Mouse (Mus musculus) intestine, embryonic 15.5 days (tissue): Measurements from ENCODE around the gene Adm. TPM values are rescaled to one million over a fixed set of nuclear protein-coding genes. Genes with fewer than 3 reads are reported as not detected.
"Not testable (repeated sequence)": the region's sequence is repeated elsewhere in the genome, so short reads cannot be mapped to it uniquely, and the experiment has no call there.

Source experiments
- ATAC-seq: fragments of 200-750 bp; cut with Nextera tagmentation; 2 replicates; pipeline ENCODE4 v1.8.0; 2017; ENCODE audit warnings: moderate TSS enrichment, moderate library complexity
- H3K27ac ChIP-seq: fragments of 300-500 bp; sonication (generic); 2 replicates; pipeline ENCODE4 v1.5.1; 2015; ENCODE audit warnings: mild to moderate bottlenecking, inconsistent platforms
- H3K27me3 ChIP-seq: fragments of 300-500 bp; sonication (generic); replicated peaks from 2 replicates; pipeline ENCODE4 v1.6.1; 2015; ENCODE audit warnings: inconsistent platforms
- H3K36me3 ChIP-seq: fragments of 300-500 bp; sonication (generic); 2 replicates; pipeline ENCODE4 v1.6.1; 2015; ENCODE audit warnings: inconsistent platforms
- H3K4me1 ChIP-seq: fragments of 300-500 bp; sonication (generic); replicated peaks from 2 replicates; pipeline ENCODE4 v1.6.1; 2015; ENCODE audit warnings: inconsistent platforms
- H3K4me2 ChIP-seq: fragments of 300-500 bp; sonication (generic); replicated peaks from 2 replicates; pipeline ENCODE4 v1.6.1; 2015; ENCODE audit warnings: mild to moderate bottlenecking, inconsistent platforms
- H3K4me3 ChIP-seq: fragments of 300-500 bp; sonication (generic); replicated peaks from 2 replicates; pipeline ENCODE4 v1.5.1; 2015; ENCODE audit warnings: inconsistent platforms
- H3K9ac ChIP-seq: fragments of 300-500 bp; sonication (generic); 2 replicates; pipeline ENCODE4 v1.6.1; 2015; ENCODE audit warnings: inconsistent platforms
- H3K9me3 ChIP-seq: fragments of 300-500 bp; sonication (generic); 2 replicates; pipeline ENCODE4 v1.6.1; 2016; ENCODE audit warnings: inconsistent platforms
- WGBS: fragments of 180-500 bp; shearing (Covaris S2); methylation state at CpG from one replicate; pipeline ENCODE4 v1.1.7; 2015; 5-methylcytosine and 5-hydroxymethylcytosine counted together
- polyA plus RNA-seq: library from polyadenylated mRNA; unstranded; fragments of >200 nt; fragmentation: Nextera tagmentation; extraction: Ambion mirVana; gene quantifications from 2 replicates; pipeline ENCODE4 v1.2.1, GENCODE M21; 2015

Gene Adm
- polyA plus RNA-seq, 1 experiment from 2014 or later, result 4.9 TPM

DNA sequence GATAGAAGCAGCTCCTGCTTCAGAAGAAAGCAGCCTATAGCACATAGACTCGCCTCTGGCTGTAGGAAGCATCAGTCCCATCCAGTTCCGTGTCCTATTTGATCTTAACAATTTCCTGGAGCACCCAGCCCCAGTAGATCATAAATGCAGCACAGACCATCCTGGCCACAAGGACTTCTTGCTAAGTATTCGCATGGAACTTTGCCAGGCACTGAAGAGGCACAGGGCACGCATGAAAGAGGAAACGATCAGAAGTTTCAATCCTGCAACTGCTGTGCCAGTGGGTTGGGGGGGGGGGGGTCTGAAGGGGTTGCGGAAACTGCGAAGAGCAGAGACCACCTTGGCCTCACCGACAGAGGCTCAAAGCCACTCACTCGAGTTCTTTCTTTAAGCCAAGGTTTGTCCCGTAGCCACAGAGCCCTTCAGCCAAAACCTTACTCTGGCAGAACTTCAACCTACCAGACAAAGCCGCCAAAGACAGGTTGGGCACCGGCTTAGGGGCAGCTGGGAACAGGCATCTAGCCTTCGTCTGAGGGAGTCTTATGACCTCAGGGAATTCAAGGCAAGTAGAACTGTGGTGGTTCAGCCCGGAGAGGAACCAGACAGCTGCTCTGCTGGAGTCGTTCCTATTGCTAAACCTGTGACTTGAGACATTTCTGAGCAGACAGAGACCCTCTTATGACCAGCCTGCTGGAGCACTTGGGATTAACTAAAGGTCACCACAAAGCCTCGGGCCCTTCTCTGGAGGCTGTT lies 3.9 kb downstream of the Adm start:
- Histone ChIP-seq H3K9ac (no peak overlapping the region), H3K36me3 (no peaks in the 10 kb centered on the region), H3K27ac (no peak overlapping the region), H3K27me3 (peaks cover 10% of the 10 kb centered on the region), H3K4me3 (no peak overlapping the region), H3K4me1 (peaks cover 31% of the 10 kb centered on the region), H3K9me3 (no peaks in the 10 kb centered on the region), H3K4me2 (no peak overlapping the region)
- no peak for ATAC-seq
- WGBS, result 73% methylated on average over 16 of the region's 16 CpGs

DNA sequence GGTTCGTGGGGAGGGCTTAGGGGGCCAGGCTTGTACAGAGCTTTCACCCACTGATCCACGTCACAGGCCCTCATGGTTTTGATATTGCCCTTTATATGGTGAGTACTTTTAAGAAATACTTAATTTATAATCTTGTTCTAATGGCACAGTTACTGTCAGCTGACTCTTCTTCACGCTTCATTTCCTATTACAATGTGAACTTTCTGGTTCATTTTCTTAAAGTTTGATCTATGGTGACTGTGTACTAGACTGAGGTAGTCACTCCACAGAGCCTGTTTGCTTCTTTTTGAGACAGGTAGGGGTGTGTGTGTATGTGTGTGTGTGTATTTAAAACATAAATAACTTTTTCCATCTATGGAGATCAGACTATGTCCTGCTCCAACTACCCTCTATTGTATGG lies 8.5 kb downstream of the Adm start:
- Histone ChIP-seq H3K9ac (no peak overlapping the region), H3K9me3 (no peaks in the 10 kb centered on the region), H3K27ac (no peak overlapping the region), H3K36me3 (no peaks in the 10 kb centered on the region), H3K4me1 (peaks cover 9% of the 10 kb centered on the region), H3K27me3 (no peaks in the 10 kb centered on the region), H3K4me2 (no peak overlapping the region), H3K4me3 (no peak overlapping the region)
- ATAC-seq, result no peak
- WGBS, result 85% methylated on average over 3 of the region's 3 CpGs

DNA sequence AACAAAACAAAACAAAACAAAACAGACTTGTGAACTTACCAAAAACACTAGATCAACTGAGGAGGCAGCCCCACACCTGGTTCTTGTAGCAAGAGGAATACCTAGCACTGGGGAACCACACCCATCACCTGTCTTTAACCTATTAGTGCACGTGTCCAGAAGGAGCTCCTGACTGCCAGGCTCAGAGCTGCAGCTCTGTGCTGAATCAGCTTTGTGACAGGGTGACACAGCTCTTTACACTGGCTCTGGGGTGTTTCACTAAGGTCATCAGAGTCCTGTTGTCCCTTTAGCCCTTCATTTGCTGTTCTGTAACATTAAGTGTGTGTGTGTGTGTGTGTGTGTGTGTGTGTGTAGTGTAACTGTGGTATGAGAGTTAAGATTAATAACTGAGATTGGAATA lies 9.1 kb downstream of the Adm start:
- Histone ChIP-seq H3K4me1 (peaks cover 9% of the 10 kb centered on the region), H3K27ac (no peak overlapping the region), H3K4me2 (no peak overlapping the region), H3K27me3 (no peaks in the 10 kb centered on the region), H3K4me3 (no peak overlapping the region), H3K9ac (no peak overlapping the region), H3K9me3 (no peaks in the 10 kb centered on the region), H3K36me3 (no peaks in the 10 kb centered on the region)
- ATAC-seq, result peak; percentile 55
- 33% methylated on average over 1 of the region's 1 CpGs for WGBS

DNA sequence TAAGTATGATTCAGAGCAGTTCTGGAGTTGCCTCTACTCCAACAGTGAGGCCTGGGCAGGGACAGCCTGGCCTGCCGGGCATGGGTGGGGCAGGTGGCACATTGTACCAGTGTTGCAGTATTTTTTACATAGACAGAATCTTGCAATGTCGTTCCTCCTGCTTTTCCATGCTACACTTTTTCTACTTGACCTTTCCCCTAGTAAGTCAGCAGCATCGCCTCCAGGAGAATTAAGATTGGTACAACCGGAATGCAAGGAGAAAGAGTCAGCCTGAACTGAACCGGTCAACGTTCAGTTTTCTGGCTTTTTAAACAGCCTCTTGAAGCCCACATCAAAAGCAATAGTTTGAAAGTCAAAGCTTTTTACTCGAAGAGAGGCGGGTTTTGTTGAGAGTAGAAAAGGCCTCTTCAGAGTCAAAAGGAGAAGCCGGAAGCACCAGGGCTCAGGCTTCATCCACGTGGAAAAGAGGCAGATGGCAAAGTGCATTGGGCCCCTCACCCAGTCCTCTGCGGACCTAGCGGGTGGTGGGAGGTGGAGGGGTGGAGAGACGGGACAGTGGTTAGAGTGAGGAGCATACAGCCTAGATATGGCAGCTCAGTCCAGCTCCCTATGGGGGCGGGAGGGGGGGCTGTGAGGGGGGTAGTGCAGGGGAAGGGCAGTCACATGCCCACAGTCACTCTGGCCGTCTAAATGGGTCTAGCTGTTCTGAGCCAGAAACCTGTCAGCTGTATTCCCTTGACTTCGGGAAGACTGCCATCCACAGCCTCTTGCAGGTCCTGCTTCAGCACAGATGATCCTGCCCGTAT lies 11.0 kb downstream of the Adm start:
- Histone ChIP-seq H3K27me3 (no peaks in the 10 kb centered on the region), H3K4me1 (peaks cover 9% of the 10 kb centered on the region), H3K27ac (no peak overlapping the region), H3K9ac (no peak overlapping the region), H3K4me3 (no peak overlapping the region), H3K9me3 (no peaks in the 10 kb centered on the region), H3K36me3 (no peaks in the 10 kb centered on the region), H3K4me2 (no peak overlapping the region)
- 55% methylated on average over 17 of the region's 17 CpGs for WGBS
- ATAC-seq, result no peak

DNA sequence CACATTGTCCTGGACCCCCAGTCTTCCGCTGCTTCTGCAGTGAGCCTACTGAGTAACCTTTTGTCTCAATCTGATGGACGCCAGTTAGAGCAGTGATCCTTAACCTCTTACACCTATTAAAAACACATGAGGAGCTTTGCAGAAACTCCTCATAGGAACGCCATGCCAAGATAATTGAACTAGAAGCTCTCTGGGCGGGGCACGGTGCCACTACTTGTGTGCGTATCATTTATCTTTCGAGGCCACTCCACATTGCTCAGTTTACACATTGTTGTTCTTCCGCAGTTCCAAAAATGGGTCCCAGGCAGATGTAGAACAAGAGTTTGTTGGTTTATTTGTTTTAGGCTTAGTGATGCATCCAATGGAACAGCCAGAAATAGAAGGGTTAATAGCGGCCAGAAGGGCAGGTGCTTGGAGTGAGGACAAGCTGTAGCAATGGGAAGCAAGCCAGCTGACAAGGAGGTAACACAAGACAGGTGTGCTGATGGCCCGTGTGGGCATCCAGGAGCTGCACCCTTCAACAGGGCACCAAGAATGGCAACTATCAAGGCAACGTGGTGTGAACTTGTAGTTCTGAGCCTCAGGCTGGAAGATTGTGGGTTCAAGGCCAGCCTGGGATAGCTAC lies 11.9 kb downstream of the Adm start:
- H3K36me3 ChIP-seq, result no peaks in the 10 kb centered on the region
- H3K4me3 ChIP-seq, result no peak overlapping the region
- H3K4me2 ChIP-seq, result no peak overlapping the region
- H3K9me3 ChIP-seq, result no peaks in the 10 kb centered on the region
- no peak overlapping the region for H3K27ac ChIP-seq
- peaks cover 9% of the 10 kb centered on the region for H3K4me1 ChIP-seq
- H3K9ac ChIP-seq, result no peak overlapping the region
- no peaks in the 10 kb centered on the region for H3K27me3 ChIP-seq
- 87% methylated on average over 11 of the region's 11 CpGs for WGBS
- no peak for ATAC-seq

DNA sequence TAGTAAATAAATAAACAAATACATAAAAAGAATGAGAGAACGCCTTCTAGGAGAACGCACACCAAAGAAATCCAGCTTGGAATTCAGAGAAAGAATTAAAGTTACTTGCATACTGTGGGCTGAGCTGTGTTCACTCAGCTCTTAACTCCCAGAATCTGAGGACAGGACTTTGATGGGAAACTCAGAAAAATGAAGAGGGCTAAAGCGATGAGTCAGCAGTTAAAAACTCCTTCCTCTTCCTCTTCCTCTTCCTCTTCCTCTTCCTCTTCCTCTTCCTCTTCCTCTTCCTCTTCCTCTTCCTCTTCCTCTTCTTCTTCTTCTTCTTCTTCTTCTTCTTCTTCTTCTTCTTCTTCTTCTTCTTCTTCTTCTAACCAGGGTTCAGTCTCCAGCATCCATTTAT lies 12.5 kb downstream of the Adm start:
- not testable (repeated sequence) for H3K4me2 ChIP-seq, H3K36me3 ChIP-seq, H3K27ac ChIP-seq, ATAC-seq, H3K27me3 ChIP-seq, H3K4me3 ChIP-seq, H3K9me3 ChIP-seq, H3K9ac ChIP-seq, H3K4me1 ChIP-seq
- WGBS, result 96% methylated on average over 3 of the region's 3 CpGs

DNA sequence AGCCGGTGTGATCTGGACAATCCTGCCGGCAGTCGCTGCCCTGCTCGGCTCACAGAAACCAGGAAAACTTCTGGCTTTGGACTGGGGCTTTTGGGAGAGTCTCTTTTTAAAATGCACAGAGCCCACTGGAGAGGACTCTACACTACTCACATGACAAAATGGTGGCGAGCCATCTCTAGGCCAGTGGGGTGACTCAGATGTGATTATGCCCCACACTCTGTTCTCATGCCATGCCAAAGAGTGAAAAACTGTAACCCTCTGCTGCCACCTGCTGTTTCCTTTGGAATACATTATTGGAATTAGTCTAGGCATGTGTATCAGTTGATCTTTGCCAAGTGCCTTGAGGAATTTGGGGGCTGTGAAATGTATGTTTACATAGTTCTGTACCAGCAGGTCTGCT lies 17.9 kb downstream of the Adm start:
- WGBS, result 74% methylated on average over 5 of the region's 5 CpGs
- no peak overlapping the region for H3K9ac ChIP-seq
- H3K4me3 ChIP-seq, result no peak overlapping the region
- H3K4me1 ChIP-seq, result 0 out of 2 replicates have a peak, but pooled peaks cover 6% of the 10 kb centered on the region
- no peaks in the 10 kb centered on the region for H3K27me3 ChIP-seq
- H3K27ac ChIP-seq, result no peak overlapping the region
- no peak for ATAC-seq
- no peaks in the 10 kb centered on the region for H3K36me3 ChIP-seq
- 0 out of 2 replicates have a peak, but pooled peaks cover 3% of the 10 kb centered on the region for H3K9me3 ChIP-seq
- no peak overlapping the region for H3K4me2 ChIP-seq

DNA sequence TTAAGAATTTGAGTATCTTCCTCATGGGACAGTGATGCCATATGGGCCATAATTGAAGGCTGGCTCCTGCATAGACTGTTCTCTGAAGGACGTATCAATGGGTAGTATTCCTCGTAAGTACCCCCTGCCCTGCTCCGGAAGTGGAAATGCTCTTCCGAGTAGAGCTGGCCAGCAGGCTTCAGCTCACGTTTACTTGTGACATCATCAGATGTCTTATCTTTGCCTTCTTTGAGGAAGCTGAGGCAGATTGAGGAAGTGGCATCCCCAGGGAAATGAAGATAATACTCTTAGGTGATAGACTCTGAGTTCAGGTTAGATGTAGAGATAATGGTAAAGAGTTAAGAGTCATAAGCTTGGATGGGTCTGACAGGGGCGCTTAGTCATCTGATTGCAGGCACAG lies 18.4 kb downstream of the Adm start:
- Histone ChIP-seq H3K4me3 (no peak overlapping the region), H3K4me1 (0 out of 2 replicates have a peak, but pooled peaks cover 6% of the 10 kb centered on the region), H3K9ac (no peak overlapping the region), H3K27ac (no peak overlapping the region), H3K27me3 (no peaks in the 10 kb centered on the region), H3K4me2 (no peak overlapping the region), H3K9me3 (0 out of 2 replicates have a peak, but pooled peaks cover 3% of the 10 kb centered on the region), H3K36me3 (no peaks in the 10 kb centered on the region)
- 79% methylated on average over 6 of the region's 6 CpGs for WGBS
- ATAC-seq, result no peak

DNA sequence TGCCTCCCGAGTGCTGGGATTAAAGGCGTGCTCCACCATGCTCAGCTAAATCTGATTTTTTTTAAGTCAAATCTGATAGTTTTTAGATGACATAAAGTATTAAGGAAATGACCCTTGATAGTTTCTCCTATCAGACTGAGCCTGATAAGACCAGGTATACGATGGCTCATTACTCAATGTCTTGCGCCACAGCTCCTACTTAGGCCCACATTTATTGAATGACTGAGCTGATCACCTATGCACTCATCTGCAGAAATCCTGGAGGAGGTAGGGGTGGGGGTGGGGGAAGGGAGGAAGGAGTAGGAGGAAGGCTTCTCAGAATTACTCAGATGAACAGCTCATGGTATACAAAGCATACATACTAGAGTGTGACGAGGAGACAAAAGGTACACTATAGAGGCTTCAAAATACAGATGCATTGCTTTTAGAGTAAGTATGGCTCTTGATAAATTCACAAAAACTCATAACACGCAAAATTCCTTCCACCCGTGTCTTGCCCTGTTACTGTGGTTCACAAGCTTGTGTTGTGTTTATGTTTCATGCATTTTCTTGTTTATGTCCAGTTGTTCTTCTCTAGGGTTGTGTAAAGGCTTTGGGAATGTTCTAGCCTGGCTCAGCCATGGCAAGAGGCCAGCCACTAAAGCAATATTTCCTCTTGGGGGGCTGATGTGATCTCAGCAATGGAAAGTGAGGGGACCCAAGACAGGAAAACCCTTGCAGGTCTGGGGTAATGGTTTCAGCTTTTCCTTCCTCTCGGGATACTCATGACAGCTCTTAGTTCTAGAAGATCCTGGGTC lies 19.3 kb downstream of the Adm start:
- H3K4me1 ChIP-seq, result 0 out of 2 replicates have a peak, but pooled peaks cover 6% of the 10 kb centered on the region
- H3K36me3 ChIP-seq, result no peaks in the 10 kb centered on the region
- WGBS, result 71% methylated on average over 8 of the region's 8 CpGs
- H3K4me3 ChIP-seq, result no peak overlapping the region
- no peaks in the 10 kb centered on the region for H3K27me3 ChIP-seq
- H3K27ac ChIP-seq, result peak overlapping the region; percentile 19; the same call in 1 of the 2 replicates
- no peak overlapping the region for H3K9ac ChIP-seq
- ATAC-seq, result peak; percentile 65
- peak overlapping the region; percentile 45 for H3K4me2 ChIP-seq
- 0 out of 2 replicates have a peak, but pooled peaks cover 3% of the 10 kb centered on the region for H3K9me3 ChIP-seq

DNA sequence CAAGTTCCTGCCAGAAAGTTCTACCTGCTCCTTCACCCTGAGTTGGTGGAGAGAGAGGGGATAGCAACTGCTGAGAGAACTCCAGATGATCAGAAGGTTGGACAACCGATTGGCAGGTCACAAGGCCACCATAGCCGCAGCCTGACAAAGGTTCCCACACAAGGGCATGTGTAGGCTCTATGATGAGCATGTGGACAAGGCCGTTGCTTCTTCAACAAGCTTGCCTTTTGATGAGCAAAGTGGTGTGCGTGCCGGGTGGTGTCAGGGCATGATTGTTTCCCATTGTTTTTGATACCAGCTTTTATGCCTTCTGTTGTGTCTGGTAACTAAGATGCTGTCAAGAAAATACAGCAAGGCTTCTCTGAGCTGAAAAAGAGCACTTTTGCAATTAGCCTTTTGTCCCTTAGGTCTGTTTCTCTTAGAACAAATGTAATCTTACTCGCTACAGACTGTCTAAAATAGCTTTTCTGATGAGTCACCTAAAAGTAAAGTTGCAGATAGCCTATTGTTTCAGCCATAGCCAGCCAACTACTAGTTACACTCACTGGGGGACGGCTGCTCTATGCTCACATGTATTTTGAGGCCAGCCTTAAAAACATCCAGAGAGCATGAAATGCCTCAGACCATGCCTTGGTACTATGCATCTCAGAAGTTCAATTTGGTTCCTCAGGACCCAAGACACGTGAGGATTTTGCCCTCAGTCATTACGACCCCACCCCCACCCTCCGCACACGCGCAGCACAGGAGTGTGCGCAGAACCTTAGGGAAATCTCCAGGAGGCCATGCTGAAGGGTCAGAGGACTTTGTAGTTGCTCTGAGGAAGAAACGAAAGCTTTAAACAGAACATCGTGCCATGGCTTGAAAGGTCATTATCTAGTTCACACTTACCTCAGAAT lies 20.3 kb downstream of the Adm start:
- 63% methylated on average over 15 of the region's 15 CpGs for WGBS
- Histone ChIP-seq H3K4me1 (0 out of 2 replicates have a peak, but pooled peaks cover 6% of the 10 kb centered on the region), H3K4me2 (peak overlapping the region; percentile 45), H3K9ac (no peak overlapping the region), H3K9me3 (0 out of 2 replicates have a peak, but pooled peaks cover 3% of the 10 kb centered on the region), H3K27me3 (no peaks in the 10 kb centered on the region), H3K4me3 (peak overlapping the region; percentile 22; the same call in 1 of the 2 replicates), H3K27ac (peak overlapping the region; percentile 79), H3K36me3 (no peaks in the 10 kb centered on the region)
- peak; percentile 57 for ATAC-seq
